Mouse (Mus musculus) CH12.LX (cell line): Measurements from ENCODE around the gene Gamt. TPM values are rescaled to one million over a fixed set of nuclear protein-coding genes. Genes with fewer than 3 reads are reported as not detected.

ENCODE experiments used
- DNase-seq: peaks from one replicate; pipeline ENCODE4 v3.0.0-alpha.2; 2013; ENCODE audit errors: extremely low read depth
- H3K27ac ChIP-seq: 2 replicates; pipeline ENCODE4 v1.5.1; 2012; ENCODE audit warnings: low read depth, mild to moderate bottlenecking, control low read depth, moderate library complexity; ENCODE audit not compliant: insufficient read depth
- H3K27me3 ChIP-seq: replicated peaks from 2 replicates; pipeline ENCODE3; 2012; ENCODE audit warnings: inconsistent platforms
- H3K36me3 ChIP-seq, 2 experiments: replicated peaks in 1 of 2; 2 replicates each; pipeline versions ENCODE3 to v1.6.1; 2012; ENCODE audit warnings: inconsistent platforms in 1 of 2, low read length in 1 of 2, mild to moderate bottlenecking in 1 of 2, mixed read lengths in 1 of 2, moderate library complexity in 1 of 2; ENCODE audit not compliant: control insufficient read depth in 1 of 2, insufficient read depth in 1 of 2
- H3K4me1 ChIP-seq, 2 experiments: 2 replicates each; pipeline ENCODE4 v1.6.1; 2012; ENCODE audit warnings: inconsistent platforms in 1 of 2, moderate library complexity in 1 of 2; ENCODE audit not compliant: insufficient read depth in 2 of 2, control insufficient read depth in 1 of 2
- H3K4me2 ChIP-seq: 2 replicates; pipeline ENCODE4 v1.6.1; 2012; ENCODE audit warnings: low read depth, mild to moderate bottlenecking, control low read depth; ENCODE audit not compliant: poor library complexity, insufficient read depth, severe bottlenecking
- H3K4me3 ChIP-seq, 3 experiments: fragments of 150-350 bp in 1 of 3; sonication (generic) in 1 of 3; replicated peaks in 1 of 3; 2 replicates each; pipeline versions ENCODE3 to v1.5.1; 2011 to 2012; ENCODE audit warnings: low read depth in 2 of 3, low read length in 2 of 3, mild to moderate bottlenecking in 2 of 3, moderate library complexity in 2 of 3, control low read depth in 1 of 3, improper control_type of control experiment in 1 of 3, inconsistent platforms in 1 of 3, mixed read lengths in 1 of 3; ENCODE audit not compliant: poor library complexity in 1 of 3
- H3K79me2 ChIP-seq: replicated peaks from 2 replicates; pipeline ENCODE4 v1.6.1; 2012; ENCODE audit warnings: mild to moderate bottlenecking, moderate library complexity; ENCODE audit not compliant: control insufficient read depth, poor library complexity, insufficient read depth, severe bottlenecking; ENCODE audit errors: extremely low read depth
- H3K9ac ChIP-seq: 2 replicates; pipeline ENCODE4 v1.6.1; 2012; ENCODE audit warnings: low read depth, mild to moderate bottlenecking, control low read depth, moderate library complexity; ENCODE audit not compliant: insufficient read depth
- H3K9me3 ChIP-seq: replicated peaks from 2 replicates; pipeline ENCODE3; 2012; ENCODE audit warnings: low read length, inconsistent platforms, mixed read lengths
- BHLHE40 ChIP-seq: IDR thresholded peaks from 2 replicates; pipeline ENCODE4 v1.6.1; 2011; ENCODE audit warnings: mild to moderate bottlenecking, low read depth, low read length, improper control_type of control experiment
- EP300 ChIP-seq: IDR thresholded peaks from 2 replicates; pipeline ENCODE4 v1.6.1; 2011; ENCODE audit warnings: low read length, improper control_type of control experiment
- ETS1 ChIP-seq: conservative IDR thresholded peaks from 2 replicates; pipeline ENCODE4 v1.6.1; 2012; ENCODE audit warnings: low read depth, mild to moderate bottlenecking, inconsistent platforms, low read length, improper control_type of control experiment, moderate library complexity
- HCFC1 ChIP-seq: IDR thresholded peaks from 2 replicates; pipeline ENCODE4 v1.6.1; 2012; ENCODE audit warnings: low read depth, mild to moderate bottlenecking, inconsistent platforms, low read length, improper control_type of control experiment
- IRF4 ChIP-seq: IDR thresholded peaks from 2 replicates; pipeline ENCODE4 v1.6.1; 2014; ENCODE audit warnings: low read depth, mild to moderate bottlenecking, inconsistent platforms, low read length, improper control_type of control experiment
- JUN ChIP-seq: IDR thresholded peaks from 2 replicates; pipeline ENCODE4 v1.6.1; 2011; ENCODE audit warnings: low read depth, mild to moderate bottlenecking, low read length, improper control_type of control experiment, moderate library complexity; ENCODE audit not compliant: insufficient read depth
- JUND ChIP-seq: conservative IDR thresholded peaks from 2 replicates; pipeline ENCODE4 v1.6.1; 2011; ENCODE audit warnings: low read depth, low read length, improper control_type of control experiment
- KAT2A ChIP-seq: IDR thresholded peaks from 2 replicates; pipeline ENCODE4 v1.6.1; 2012; ENCODE audit warnings: low read length, improper control_type of control experiment, inconsistent platforms; ENCODE audit not compliant: insufficient replicate concordance
- MAFK ChIP-seq: IDR thresholded peaks from 2 replicates; pipeline ENCODE4 v1.6.1; 2011; ENCODE audit warnings: low read length, improper control_type of control experiment; ENCODE audit not compliant: insufficient replicate concordance
- MAZ ChIP-seq: IDR thresholded peaks from 2 replicates; pipeline ENCODE4 v1.6.1; 2012; ENCODE audit warnings: low read depth, mild to moderate bottlenecking, inconsistent platforms, low read length, improper control_type of control experiment, moderate library complexity
- MEF2A ChIP-seq: IDR thresholded peaks from 2 replicates; pipeline ENCODE4 v1.6.1; 2014; ENCODE audit warnings: low read depth, mild to moderate bottlenecking, inconsistent platforms, low read length, improper control_type of control experiment, borderline replicate concordance
- MXI1 ChIP-seq: IDR thresholded peaks from 2 replicates; pipeline ENCODE4 v1.6.1; 2011; ENCODE audit warnings: mild to moderate bottlenecking, low read depth, low read length, improper control_type of control experiment
- PAX5 ChIP-seq: IDR thresholded peaks from 2 replicates; pipeline ENCODE4 v1.6.1; 2012; ENCODE audit warnings: low read length, inconsistent platforms, mixed read lengths
- POLR2A ChIP-seq: IDR thresholded peaks from 2 replicates; pipeline ENCODE4 v1.6.1; 2011; ENCODE audit warnings: low read depth, mild to moderate bottlenecking, improper control_type of control experiment, low read length
- POLR2AphosphoS2 ChIP-seq: IDR thresholded peaks from 2 replicates; pipeline ENCODE4 v1.6.1; 2011; ENCODE audit warnings: low read depth, low read length, improper control_type of control experiment
- RAD21 ChIP-seq: IDR thresholded peaks from 2 replicates; pipeline ENCODE4 v1.6.1; 2011; ENCODE audit warnings: low read depth, mild to moderate bottlenecking, low read length, improper control_type of control experiment, moderate library complexity
- SIN3A ChIP-seq: IDR thresholded peaks from 2 replicates; pipeline ENCODE4 v1.6.1; 2012; ENCODE audit warnings: low read length, improper control_type of control experiment, inconsistent platforms
- SMC3 ChIP-seq: IDR thresholded peaks from 2 replicates; pipeline ENCODE4 v1.6.1; 2011; ENCODE audit warnings: low read depth, low read length, improper control_type of control experiment
- TBP ChIP-seq: conservative IDR thresholded peaks from 2 replicates; pipeline ENCODE4 v1.6.1; 2011; ENCODE audit warnings: low read depth, low read length, improper control_type of control experiment
- USF1 ChIP-seq: IDR thresholded peaks from 2 replicates; pipeline ENCODE4 v1.6.1; 2014; ENCODE audit warnings: low read depth, mild to moderate bottlenecking, inconsistent platforms, low read length, improper control_type of control experiment
- ZC3H11A ChIP-seq: IDR thresholded peaks from 2 replicates; pipeline ENCODE4 v1.6.1; 2012; ENCODE audit warnings: low read depth, mild to moderate bottlenecking, inconsistent platforms, low read length, improper control_type of control experiment
- ZMIZ1 ChIP-seq: IDR thresholded peaks from 2 replicates; pipeline ENCODE4 v1.6.1; 2012; ENCODE audit warnings: low read depth, mild to moderate bottlenecking, inconsistent platforms, low read length, improper control_type of control experiment
- ZNF384 ChIP-seq: IDR thresholded peaks from 2 replicates; pipeline ENCODE4 v1.6.1; 2012; ENCODE audit warnings: low read depth, low read length, improper control_type of control experiment, inconsistent platforms
- dilution Hi-C: fragments of 300-500 bp; cut with MboI; formaldehyde crosslinking; loops from 2 replicates; pipeline ENCODE4 v1.14.3; 2020; ENCODE audit warnings: low sequenced_read_pairs; ENCODE audit not compliant: extremely low pct_unique_long_range_greater_than_20kb, extremely low pct_ligation_motif_present
- in situ Hi-C: fragments of 300-500 bp; cut with MboI; formaldehyde crosslinking; loops from 3 replicates; pipeline ENCODE4 v1.14.3; 2019; ENCODE audit warnings: low sequenced_read_pairs, low pct_ligation_motif_present, low pct_unique_long_range_greater_than_20kb, mixed read lengths
- polyA plus RNA-seq: library from polyadenylated mRNA; unstranded; fragments of >175 nt; gene quantifications from 2 replicates; pipeline ENCODE4 v1.2.1, GENCODE M21; 2012; ENCODE audit warnings: low read depth; ENCODE audit not compliant: insufficient read length
- total RNA-seq, 2 experiments: library from RNA; depleted of rRNA; stranded (reverse); fragments of 300-350 nt in 1 of 2; fragments of >200 nt in 1 of 2; gene quantifications; 2 replicates each; pipeline ENCODE4 v1.2.3; 2012 to 2014

The Gamt gene
- total and polyA plus RNA-seq, 3 experiments: 0.24 to 0.30 TPM; not detected in 1

DNA sequence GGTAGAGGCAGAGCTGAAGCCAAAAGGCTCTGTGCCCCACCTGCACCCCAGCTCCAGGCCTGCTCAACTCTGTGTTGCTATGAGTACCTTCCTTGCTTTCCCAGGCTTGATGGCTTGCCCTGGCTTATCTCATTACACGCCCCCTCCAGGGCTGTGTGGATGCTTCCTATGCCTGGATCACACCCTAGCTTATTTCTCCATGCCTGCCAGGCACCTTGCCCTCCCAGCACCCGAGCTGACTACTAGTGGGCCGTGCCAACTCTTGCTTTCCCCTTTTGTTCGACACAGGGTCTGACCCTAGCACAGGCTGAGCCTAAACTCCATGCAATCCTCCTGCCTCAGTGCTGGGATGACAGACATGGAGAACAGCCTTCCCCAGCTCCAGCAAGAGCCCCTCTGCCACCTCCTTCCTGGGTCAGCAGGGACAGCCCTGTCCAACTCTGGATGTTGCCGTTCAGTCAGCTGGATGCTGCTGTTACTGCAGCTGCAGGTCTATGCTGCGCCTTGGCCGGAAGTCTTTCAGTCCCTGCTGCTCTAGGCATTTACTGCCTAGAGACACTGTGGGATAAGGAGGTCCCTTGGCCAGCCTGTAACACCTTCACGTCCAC is 36.8 kb upstream of the Gamt start:
- no peak for TF ChIP-seq PAX5
- TF ChIP-seq JUN: no peak
- TF ChIP-seq KAT2A: no peak
- TF ChIP-seq ZNF384: no peak
- TF ChIP-seq POLR2AphosphoS2: no peak
- no peak for TF ChIP-seq USF1
- no peak for TF ChIP-seq RAD21
- no peak for TF ChIP-seq IRF4
- Histone ChIP-seq H3K4me1 (peaks cover 8 to 30% of the 10 kb centered on the region in 2 experiments; a peak in 3 of 4 replicates), H3K27ac (no peak overlapping the region), H3K9ac (no peak overlapping the region), H3K4me3 (no peak overlapping the region), H3K9me3 (no peaks in the 10 kb centered on the region), H3K27me3 (peaks cover 39% of the 10 kb centered on the region), H3K4me2 (no peak overlapping the region), H3K79me2 (peaks cover 14% of the 10 kb centered on the region), H3K36me3 (peaks cover 18 to 29% of the 10 kb centered on the region in 2 experiments)
- in situ Hi-C loops: no loop called here
- no peak for DNase-seq
- dilution Hi-C loops: no loop called here

- DNase-seq: no peak
- H3K27ac ChIP-seq: no peak overlapping the region
- in situ Hi-C loops (no loop called here), dilution Hi-C loops (no loop called here)
- H3K9ac ChIP-seq: no peak overlapping the region
- H3K4me3 ChIP-seq: no peak overlapping the region
- H3K36me3 ChIP-seq: peaks cover 18 to 29% of the 10 kb centered on the region in 2 experiments
- H3K4me1 ChIP-seq: peaks cover 8 to 30% of the 10 kb centered on the region in 2 experiments; a peak in 3 of 4 replicates
- H3K4me2 ChIP-seq: no peak overlapping the region
- no peak for TF ChIP-seq EP300
- no peaks in the 10 kb centered on the region for H3K9me3 ChIP-seq
- peaks cover 31% of the 10 kb centered on the region for H3K27me3 ChIP-seq
- H3K79me2 ChIP-seq: peaks cover 17% of the 10 kb centered on the region
Measured at GRCm38 (mm10) chr10:80296824-80297223, 36.0 kb upstream of the Gamt start.

GRCm38 (mm10) chr10:80295618-80296425 is 35.0 kb upstream of the Gamt start, which contains the start of gene Apc2:
Gene Apc2 (plus strand): TSS chr10:80295977.
- dilution Hi-C loops: no loop called here
- Histone ChIP-seq H3K27me3 (peaks cover 21% of the 10 kb centered on the region), H3K4me1 (peaks cover 8 to 33% of the 10 kb centered on the region in 2 experiments; a peak in 3 of 4 replicates), H3K79me2 (peaks cover 17% of the 10 kb centered on the region), H3K9me3 (no peaks in the 10 kb centered on the region), H3K27ac (no peak within 1 kb of the TSS), H3K36me3 (peaks cover 18 to 29% of the 10 kb centered on the region in 2 experiments), H3K4me3 (no peak within 1 kb of the TSS), H3K9ac (no peak within 1 kb of the TSS), H3K4me2 (no peak within 1 kb of the TSS)
- peak; percentile 66 for DNase-seq
- in situ Hi-C loops: no loop called here
- TF ChIP-seq MAFK (no peak), BHLHE40 (0 out of 2 replicates have a peak, but pooled peaks have one; percentile 40), USF1 (no peak), ZNF384 (no peak), SMC3 (peak; percentile 82), TBP (no peak), JUND (no peak), SIN3A (peak; percentile 59; the same call in 1 of the 2 replicates), MEF2A (no peak), ZMIZ1 (no peak; the same call in 1 of the 2 replicates), MAZ (peak; percentile 36; the same call in 1 of the 2 replicates), RAD21 (peak; percentile 47), POLR2A (no peak), ZC3H11A (no peak), HCFC1 (no peak), MXI1 (no peak), ETS1 (no peak)
